Mouse (Mus musculus) small intestine, adult 2 months (tissue): ENCODE results near the gene Srms. TPM values are rescaled to one million over a fixed set of nuclear protein-coding genes. Genes with fewer than 3 reads are reported as not detected.
"Not testable (repeated sequence)": the region's sequence is repeated elsewhere in the genome, so short reads cannot be mapped to it uniquely, and the experiment has no call there.

Source experiments
- H3K27ac ChIP-seq: fragments of 200-500 bp; 2 replicates; pipeline ENCODE4 v1.5.1; 2012; ENCODE audit warnings: low read depth, low read length, control low read depth, inconsistent platforms; ENCODE audit not compliant: insufficient read depth
- H3K27me3 ChIP-seq: fragments of 200-500 bp; 2 replicates; pipeline ENCODE4 v1.6.1; 2012; ENCODE audit warnings: mild to moderate bottlenecking, moderate library complexity, low read length, inconsistent platforms; ENCODE audit not compliant: control insufficient read depth, insufficient read depth
- H3K36me3 ChIP-seq: fragments of 200-500 bp; 2 replicates; pipeline ENCODE4 v1.6.1; 2012; ENCODE audit warnings: mild to moderate bottlenecking, low read length, control low read depth, inconsistent platforms; ENCODE audit not compliant: control insufficient read depth, insufficient read depth
- H3K4me1 ChIP-seq: fragments of 200-500 bp; 2 replicates; pipeline ENCODE4 v1.6.1; 2012; ENCODE audit warnings: low read length, inconsistent platforms, mixed read lengths; ENCODE audit not compliant: control insufficient read depth, insufficient read depth, insufficient read length
- H3K4me3 ChIP-seq: fragments of 200-500 bp; 2 replicates; pipeline ENCODE4 v1.5.1; 2012; ENCODE audit warnings: low read depth, mild to moderate bottlenecking, control low read depth, inconsistent platforms, low read length, moderate library complexity
- CTCF ChIP-seq: fragments of 200-500 bp; IDR thresholded peaks from 2 replicates; pipeline ENCODE4 v1.5.1; 2012; ENCODE audit warnings: low read depth, mild to moderate bottlenecking, control low read depth, inconsistent platforms, low read length, moderate library complexity, mixed read lengths; ENCODE audit not compliant: insufficient replicate concordance, insufficient read length; ENCODE audit errors: extremely low read depth
- POLR2A ChIP-seq: fragments of 200-500 bp; IDR thresholded peaks from 2 replicates; pipeline ENCODE4 v1.6.1; 2012; ENCODE audit warnings: low read depth, mild to moderate bottlenecking, control low read depth, inconsistent platforms, low read length, moderate library complexity
- WGBS: fragments of 180-500 bp; shearing (Covaris S2); methylation state at CpG from one replicate; pipeline ENCODE4 v1.1.7; 2018; 5-methylcytosine and 5-hydroxymethylcytosine counted together
- polyA plus RNA-seq: library from polyadenylated mRNA; depleted of rRNA; stranded (reverse); fragments of >200 nt; gene quantifications from 2 replicates; pipeline ENCODE4 v1.2.3, GENCODE M21; 2012

Srms gene
- polyA plus RNA-seq, 1 experiment, result 0.93 TPM

- 16% methylated on average over 6 of the region's 6 CpGs for WGBS
- Histone ChIP-seq H3K4me3 (no peak overlapping the region; the same call in 1 of the 2 replicates), H3K27ac (peak overlapping the region; percentile 82)
Measured at GRCm38 (mm10) chr2:181202886-181203285, 10.1 kb downstream of the Srms start.

GRCm38 (mm10) chr2:181202422-181202821, 10.6 kb downstream of the Srms start, which contains the start of gene Ptk6:
Gene Ptk6 (minus strand): TSS chr2:181202789.
- H3K36me3 ChIP-seq, result peaks cover 14% of the 10 kb centered on the region
- TF ChIP-seq CTCF (no peak), POLR2A (peak; percentile 57; the same call in 1 of the 2 replicates)
- peaks cover 37% of the 10 kb centered on the region for H3K4me1 ChIP-seq
- peak within 1 kb of the TSS; percentile 63 for H3K4me3 ChIP-seq
- WGBS, result 63% methylated on average over 3 of the region's 3 CpGs
- no peaks in the 10 kb centered on the region for H3K27me3 ChIP-seq
- peak within 1 kb of the TSS; percentile 90 for H3K27ac ChIP-seq

More at GRCm38 (mm10) chr2:181202886-181203285, 10.1 kb downstream of the Srms start:
- Histone ChIP-seq H3K4me1 (peaks cover 34% of the 10 kb centered on the region), H3K27me3 (no peaks in the 10 kb centered on the region), H3K36me3 (peaks cover 11% of the 10 kb centered on the region)
- no peak for TF ChIP-seq CTCF
- no peak for TF ChIP-seq POLR2A

GRCm38 (mm10) chr2:181201606-181202005, 11.4 kb downstream of the Srms start:
- Histone ChIP-seq H3K27ac (peak overlapping the region; percentile 90), H3K36me3 (peaks cover 14% of the 10 kb centered on the region), H3K4me3 (peak overlapping the region; percentile 63), H3K27me3 (no peaks in the 10 kb centered on the region), H3K4me1 (peaks cover 38% of the 10 kb centered on the region)
- TF ChIP-seq CTCF (no peak), POLR2A (no peak)
- 61% methylated on average over 3 of the region's 3 CpGs for WGBS

- no peak overlapping the region for H3K4me3 ChIP-seq
- H3K27me3 ChIP-seq, result no peaks in the 10 kb centered on the region
- no peak for TF ChIP-seq POLR2A
- TF ChIP-seq CTCF, result no peak
- peak overlapping the region; percentile 70 for H3K27ac ChIP-seq
- WGBS, result 30% methylated on average over 4 of the region's 4 CpGs
- H3K4me1 ChIP-seq, result peaks cover 22% of the 10 kb centered on the region; the same call in 1 of the 2 replicates
- peaks cover 14% of the 10 kb centered on the region for H3K36me3 ChIP-seq
Measured at GRCm38 (mm10) chr2:181196628-181197300, 16.2 kb downstream of the Srms start.

- no peaks in the 10 kb centered on the region for H3K27me3 ChIP-seq
- H3K4me1 ChIP-seq, result peaks cover 18% of the 10 kb centered on the region
- no peak overlapping the region for H3K27ac ChIP-seq
- H3K4me3 ChIP-seq, result no peak overlapping the region
- H3K36me3 ChIP-seq, result peaks cover 6% of the 10 kb centered on the region
- WGBS, result 78% methylated on average over 3 of the region's 3 CpGs
- TF ChIP-seq CTCF (no peak), POLR2A (no peak)
Measured at GRCm38 (mm10) chr2:181193044-181193443, 19.9 kb downstream of the Srms start.

- Histone ChIP-seq H3K4me3 (no peak overlapping the region), H3K4me1 (peaks cover 15% of the 10 kb centered on the region), H3K27me3 (no peaks in the 10 kb centered on the region), H3K27ac (no peak overlapping the region), H3K36me3 (peaks cover 4% of the 10 kb centered on the region)
- TF ChIP-seq POLR2A, result no peak
- no peak for TF ChIP-seq CTCF
- WGBS, result 68% methylated on average over 4 of the region's 4 CpGs
Measured at GRCm38 (mm10) chr2:181191936-181192335, 21.0 kb downstream of the Srms start.

- 57% methylated on average over 4 of the region's 4 CpGs for WGBS
- not testable (repeated sequence) for H3K27me3 ChIP-seq, H3K27ac ChIP-seq, H3K4me3 ChIP-seq, H3K36me3 ChIP-seq
- peaks cover 11% of the 10 kb centered on the region for H3K4me1 ChIP-seq
Measured at GRCm38 (mm10) chr2:181191385-181191784, 21.6 kb downstream of the Srms start.
